Mouse (Mus musculus): ENCODE results near the gene Akap14.

Gene Akap14

DNA sequence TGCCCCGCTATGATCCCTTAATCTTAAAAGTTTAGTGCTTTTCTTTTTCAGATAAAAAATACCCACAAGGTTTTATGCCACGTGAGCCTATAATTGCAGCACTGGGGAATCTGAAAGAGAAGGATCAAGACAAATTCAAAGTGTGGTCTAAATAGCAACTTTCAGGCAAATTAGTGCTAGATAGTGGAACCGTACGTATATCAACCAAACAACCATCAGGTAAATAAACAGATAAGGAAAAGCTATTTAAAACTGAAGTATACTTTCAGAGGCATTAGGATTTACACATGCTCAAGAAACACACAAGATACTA lies 57.8 kb downstream of the Akap14 start:
- in situ Hi-C loops (cut with MboI; ENCODE audit: low pct_unique_long_range_greater_than_20kb in 1 of 2, low sequenced_read_pairs in 2 of 2, unreplicated experiment in 1 of 2), result no loop called here

DNA sequence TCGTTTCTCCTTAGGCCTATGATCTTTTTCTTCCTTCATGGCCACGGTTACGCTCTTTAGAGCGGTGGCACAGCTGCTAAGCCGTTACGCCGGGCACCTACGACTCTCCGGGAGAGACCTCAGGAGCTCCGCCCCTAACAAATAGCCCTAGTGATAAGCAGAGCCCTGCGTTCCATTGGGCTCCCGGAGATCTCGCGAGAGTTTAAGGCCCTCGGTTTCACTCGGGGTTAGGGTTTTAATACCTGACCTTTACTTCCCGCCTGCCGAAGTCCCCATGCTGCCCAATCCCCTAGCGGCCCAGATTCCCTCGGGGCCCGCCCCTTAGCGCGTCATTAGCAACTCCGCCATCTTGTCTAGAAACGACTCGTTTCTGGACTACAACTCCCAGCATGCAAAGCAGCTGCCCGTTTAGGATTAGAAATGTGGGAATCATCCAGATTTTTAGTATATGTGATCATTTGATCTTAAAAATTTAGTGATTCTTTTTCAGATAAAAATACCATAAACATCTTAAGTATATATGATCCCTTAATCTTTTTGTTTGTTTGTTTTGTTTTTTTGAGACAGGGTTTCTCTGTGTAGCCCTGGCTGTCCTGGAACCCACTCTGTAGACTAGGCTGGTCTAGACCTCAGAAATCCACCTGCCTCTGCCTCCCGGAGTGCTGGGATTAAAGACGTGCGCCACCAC lies 58.3 kb downstream of the Akap14 start, which contains the start of gene Upf3b:
Gene Upf3b (minus strand): TSS at position 130 of the 688 bp plus-strand sequence.
- in situ Hi-C loops (cut with MboI; ENCODE audit: low pct_unique_long_range_greater_than_20kb in 1 of 2, low sequenced_read_pairs in 2 of 2, unreplicated experiment in 1 of 2), result no loop called here

DNA sequence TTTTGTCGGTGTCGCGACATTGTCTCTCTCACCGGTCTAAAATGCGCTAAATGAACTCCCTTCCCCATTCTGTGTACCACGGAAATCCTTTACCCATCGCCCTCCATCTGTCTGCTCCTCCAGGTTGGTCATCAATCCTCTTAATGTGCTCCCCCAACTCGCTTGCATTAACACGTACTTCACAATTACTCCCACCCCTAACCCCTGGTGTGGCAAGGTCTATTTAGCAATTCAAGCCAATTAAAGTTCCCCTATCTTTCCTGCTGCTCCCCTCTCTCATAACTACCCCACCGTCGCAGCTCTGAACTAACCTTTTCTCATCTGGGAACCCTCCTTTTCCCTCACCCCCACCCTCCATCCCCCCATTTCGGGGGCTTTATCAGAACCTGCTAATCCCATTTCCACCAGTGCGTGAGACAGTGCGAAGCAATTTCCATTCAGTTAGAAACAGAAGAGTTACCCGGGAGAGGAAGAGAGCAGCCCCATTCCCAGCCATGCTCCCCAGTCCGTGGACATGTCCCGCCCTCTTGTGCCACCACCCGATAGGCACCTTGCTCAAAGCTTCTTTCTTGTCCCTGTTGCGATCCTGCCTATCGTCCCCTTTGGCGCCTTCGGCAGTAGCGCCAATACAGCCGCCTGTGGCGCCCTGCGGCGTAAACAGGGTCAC lies 59.0 kb downstream of the Akap14 start:
- in situ Hi-C loops (cut with MboI; ENCODE audit: low pct_unique_long_range_greater_than_20kb in 1 of 2, low sequenced_read_pairs in 2 of 2, unreplicated experiment in 1 of 2), result no loop called here

DNA sequence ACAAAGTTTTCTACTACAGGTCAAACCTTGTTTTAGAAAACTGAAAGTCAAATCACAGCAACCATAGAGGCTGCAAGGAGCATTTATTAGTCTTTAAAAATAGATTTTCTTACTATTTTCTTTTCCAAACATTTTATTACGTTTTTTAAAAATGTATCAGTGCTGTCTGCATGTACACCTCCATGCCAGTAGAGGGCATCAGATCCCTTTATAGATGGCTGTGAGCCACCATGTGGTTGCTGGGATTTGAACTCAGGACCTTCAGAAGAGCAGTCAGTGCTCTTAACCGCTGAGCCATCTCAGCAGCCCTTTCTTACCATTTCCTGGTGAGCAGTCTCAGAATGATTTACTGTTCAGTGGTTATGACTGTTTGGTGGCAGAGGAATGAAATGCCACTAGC lies 64.8 kb downstream of the Akap14 start:
- in situ Hi-C loops (cut with MboI; ENCODE audit: low pct_unique_long_range_greater_than_20kb in 1 of 2, low sequenced_read_pairs in 2 of 2, unreplicated experiment in 1 of 2), result no loop called here

All from mouse embryonic stem cell (cell line).